Mouse (Mus musculus) macrophage (primary cell): Measurements from ENCODE around the gene Psmb8. TPM values are rescaled to one million over a fixed set of nuclear protein-coding genes. Genes with fewer than 3 reads are reported as not detected.
A peak's percentile ranks its signal among the peaks of the same experiment; 100 is the strongest.

Experiments used
- H3K27ac ChIP-seq: fragments of 350-480 bp; formaldehyde crosslinking; 2 replicates; pipeline ENCODE4 v1.9.0; 2021
- H3K36me3 ChIP-seq: fragments of 350-480 bp; formaldehyde crosslinking; 2 replicates; pipeline ENCODE4 v1.9.0; 2021; ENCODE audit errors: inconsistent target
- H3K4me3 ChIP-seq: fragments of 350-480 bp; formaldehyde crosslinking; 2 replicates; pipeline ENCODE4 v1.9.0; 2021; ENCODE audit errors: inconsistent target
- H3K79me2 ChIP-seq: fragments of 350-480 bp; formaldehyde crosslinking; 2 replicates; pipeline ENCODE4 v1.9.0; 2021; ENCODE audit errors: inconsistent target
- WGBS: methylation state at CpG from one replicate; pipeline ENCODE4 v1.1.7; 2026; ENCODE audit warnings: inconsistent platforms; ENCODE audit not compliant: missing documents; 5-methylcytosine and 5-hydroxymethylcytosine counted together
- polyA plus RNA-seq: library from polyadenylated mRNA; stranded (reverse); fragments of 250-400 nt; gene quantifications from 3 replicates; pipeline ENCODE4 v1.2.4, GENCODE M21; 2018; ENCODE audit warnings: inconsistent platforms
- total RNA-seq, 78 experiments: library from RNA; depleted of rRNA; stranded (reverse); fragments of 250-400 nt; gene quantifications; 1 replicate in 9 of 78; 2 replicates in 24 of 78; 3 replicates in 43 of 78; 4 replicates in 2 of 78; pipeline ENCODE4 v1.2.4; 2018; ENCODE audit warnings: inconsistent platforms in 56 of 78

Gene Psmb8
- total RNA-seq (2018; cell fraction: chromatin; rRNA removed), result 100 to 1,000 TPM in 7 of 26 experiments, 10 to 100 TPM in 16, 1 to 10 TPM in 3; 8.6 to 193 (median 70.0) TPM
- 100 to 1,000 TPM; 160 to 774 (median 378) TPM for total RNA-seq (2018; cell fraction: cytosol; rRNA removed)
- 100 to 1,000 TPM in 15 of 26 experiments, 10 to 100 TPM in 11; 27.4 to 293 (median 118) TPM for total RNA-seq (2018; cell fraction: nucleus; rRNA removed)
- 147 to 329 TPM (median 288 TPM) in 3 replicates for polyA plus RNA-seq

DNA sequence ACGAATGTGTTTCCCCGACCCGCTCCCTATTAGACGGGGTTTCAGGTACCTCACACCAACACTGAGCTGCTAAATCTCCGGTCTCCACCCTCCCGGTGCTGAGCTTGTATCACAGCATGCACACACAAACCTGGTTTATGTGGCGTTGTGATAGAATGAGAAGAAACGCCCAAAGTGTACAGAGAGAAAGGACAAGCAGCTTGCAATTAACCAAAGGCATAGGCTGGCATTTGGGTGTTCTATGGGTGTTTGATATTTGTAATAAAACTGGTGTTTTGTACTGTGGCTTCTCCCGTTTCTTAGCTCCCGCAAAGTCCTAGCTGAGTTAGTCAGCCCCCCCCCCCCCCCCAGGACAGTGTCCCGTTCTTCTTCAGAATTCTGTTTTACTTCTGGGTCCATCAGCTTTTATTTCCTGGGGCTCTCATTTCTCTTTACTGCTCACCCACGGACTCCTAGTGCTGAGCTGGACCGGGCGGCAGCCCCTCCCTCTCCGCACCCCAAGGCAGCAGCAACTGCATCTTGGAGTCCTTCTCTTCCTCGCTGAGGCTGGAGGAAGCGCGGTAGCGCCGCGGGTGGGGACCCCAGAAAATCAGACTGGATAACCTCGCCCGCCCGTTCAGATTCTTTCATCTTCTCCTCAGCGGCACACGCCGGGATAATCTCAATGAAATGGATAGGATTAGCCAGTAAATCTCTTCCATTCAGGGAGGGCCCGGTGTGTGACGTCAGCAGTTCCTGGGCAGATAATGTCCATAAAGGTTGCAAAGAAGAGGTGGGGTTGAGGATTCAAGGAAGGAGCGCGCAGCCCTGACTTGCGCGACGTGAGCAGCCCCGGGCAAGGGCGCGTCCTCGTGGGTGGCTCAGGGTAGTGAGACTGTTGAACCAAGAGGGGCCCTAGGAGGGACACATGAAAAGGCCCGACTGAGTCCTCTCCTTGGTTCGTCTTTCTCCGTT, at the start of gene Psmb8:
TSS of gene Psmb8 (plus strand) at position 781 of the 954 bp plus-strand sequence.
- peak within 1 kb of the TSS; percentile 87 for H3K27ac ChIP-seq
- WGBS, result 16% methylated on average over 41 of the region's 41 CpGs
- H3K4me3 ChIP-seq, result peak within 1 kb of the TSS; percentile 89
- peaks cover 57% of the 10 kb centered on the region for H3K79me2 ChIP-seq
- peaks cover 49% of the 10 kb centered on the region for H3K36me3 ChIP-seq

DNA sequence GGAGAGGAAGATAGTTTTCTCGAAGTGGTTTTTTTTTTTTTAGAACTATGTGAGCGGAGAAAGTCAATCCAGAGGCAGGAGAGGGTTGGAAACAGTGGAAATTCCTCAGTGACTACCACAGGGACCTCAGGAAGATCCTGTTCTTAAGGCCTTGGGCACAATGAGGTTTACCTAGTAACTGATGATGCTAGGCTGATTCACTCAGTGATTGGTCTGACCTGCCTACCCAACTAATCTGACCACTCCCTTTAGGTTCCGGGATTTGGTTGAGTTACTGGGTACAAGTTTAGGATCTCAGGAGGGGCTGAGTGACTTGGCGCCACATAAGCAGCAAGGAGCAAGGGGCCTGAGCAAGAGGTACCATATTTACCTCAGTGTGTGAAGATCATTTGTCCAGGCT, 44.6 kb upstream of the Psmb8 start, which contains the start of gene H2-DMb1:
TSS of gene H2-DMb1 (plus strand) at position 150 of the 400 bp plus-strand sequence.
- Histone ChIP-seq H3K79me2 (peaks cover 21% of the 10 kb centered on the region; the same call in 1 of the 2 replicates), H3K27ac (peak within 1 kb of the TSS; percentile 36; the same call in 1 of the 2 replicates), H3K4me3 (peak within 1 kb of the TSS; percentile 30), H3K36me3 (no peaks in the 10 kb centered on the region)
- WGBS, result 24% methylated on average over 4 of the region's 4 CpGs

DNA sequence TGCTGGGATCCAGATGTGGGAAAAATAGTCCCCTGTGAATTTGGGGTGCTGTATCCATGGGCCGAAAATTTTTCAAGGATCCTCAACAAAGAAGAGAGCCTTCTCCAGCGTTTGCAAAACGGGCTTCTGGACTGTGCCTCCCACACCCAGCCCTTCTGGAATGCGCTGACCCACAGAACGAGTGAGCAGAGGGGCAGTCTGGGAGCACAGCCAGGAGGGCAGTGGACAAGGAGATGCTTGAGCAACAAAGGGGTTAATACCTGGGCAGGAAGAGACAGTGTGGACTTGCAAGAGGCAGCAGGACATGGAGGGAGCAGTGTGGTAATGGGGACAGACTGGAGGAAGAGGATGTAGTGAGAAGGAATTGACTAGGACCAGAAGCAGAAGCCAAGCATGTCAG, 42.0 kb upstream of the Psmb8 start:
- Histone ChIP-seq H3K79me2 (peaks cover 21% of the 10 kb centered on the region; the same call in 1 of the 2 replicates), H3K27ac (no peak overlapping the region), H3K36me3 (0 out of 2 replicates have a peak, but pooled peaks cover 8% of the 10 kb centered on the region), H3K4me3 (no peak overlapping the region)
- WGBS, result 94% methylated on average over 5 of the region's 5 CpGs

DNA sequence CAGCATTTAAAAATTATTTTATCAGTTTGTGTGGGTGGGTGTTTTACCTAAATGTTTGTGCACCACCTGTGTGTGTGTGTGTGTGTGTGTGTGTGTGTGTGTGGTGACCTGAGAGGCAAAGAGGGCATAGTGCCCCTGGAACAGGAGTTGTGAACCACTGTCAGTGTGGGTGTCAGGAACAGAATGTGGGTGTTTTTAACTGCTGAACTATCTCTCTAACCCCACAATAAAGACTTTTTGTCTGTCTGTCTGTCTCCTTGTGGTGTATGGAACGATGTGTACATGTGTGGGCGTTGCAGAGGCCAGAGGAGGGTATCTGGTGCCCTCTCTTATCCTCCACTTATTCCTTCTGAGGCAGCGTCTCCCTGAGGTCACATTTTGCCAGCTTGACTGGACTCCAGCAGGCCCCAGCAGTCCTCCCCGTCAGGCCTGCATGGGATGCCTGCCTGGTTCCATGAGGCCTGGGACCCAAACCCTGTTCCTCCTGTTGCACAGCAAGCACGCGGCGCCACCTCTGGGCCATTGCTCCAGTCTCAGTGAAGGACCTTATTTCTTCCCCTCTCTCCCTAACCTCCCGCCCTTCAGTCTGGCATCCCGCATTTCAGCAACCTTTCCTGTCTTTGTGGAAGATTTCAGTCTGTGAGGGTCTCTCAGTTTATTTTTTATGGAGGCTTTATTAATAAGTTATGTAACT, 33.2 kb upstream of the Psmb8 start:
- H3K36me3 ChIP-seq, result 0 out of 2 replicates have a peak, but pooled peaks cover 8% of the 10 kb centered on the region
- no peak overlapping the region for H3K27ac ChIP-seq
- 57% methylated on average over 9 of the region's 9 CpGs for WGBS
- no peaks in the 10 kb centered on the region for H3K79me2 ChIP-seq
- H3K4me3 ChIP-seq, result no peak overlapping the region

DNA sequence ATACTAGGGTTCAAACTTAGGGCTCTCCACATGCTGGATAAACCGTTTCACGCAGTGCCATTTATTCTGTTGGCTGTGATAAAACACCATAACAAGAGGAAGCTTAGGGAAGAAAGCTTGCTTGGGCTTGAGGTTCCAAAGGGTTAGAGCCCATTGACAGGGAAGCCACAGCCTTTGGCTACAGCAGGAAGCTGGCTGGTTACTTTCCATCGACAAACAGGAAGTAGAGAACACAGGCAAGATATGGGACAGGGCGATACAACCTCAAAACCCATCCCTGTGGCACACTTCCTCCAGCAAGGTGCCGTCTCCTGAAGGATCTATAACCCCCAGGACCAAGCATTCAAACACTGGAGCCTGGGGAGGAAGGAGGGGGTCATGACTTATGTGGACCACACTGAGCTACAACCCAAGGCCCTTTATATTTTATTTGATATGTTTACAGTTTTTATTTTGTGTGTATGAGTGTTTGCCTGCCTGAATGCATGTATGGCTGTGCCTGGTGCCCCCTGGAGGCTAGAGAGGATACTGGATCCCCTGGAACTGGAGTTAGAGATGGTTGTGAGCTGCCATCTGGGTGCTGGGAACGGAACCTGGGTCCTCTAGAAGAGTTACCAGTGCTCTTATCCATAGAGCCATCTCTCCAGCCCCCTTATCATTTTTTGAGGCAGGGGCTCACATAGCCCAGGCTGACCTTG, 32.3 kb upstream of the Psmb8 start:
- Histone ChIP-seq H3K27ac (no peak overlapping the region), H3K79me2 (no peaks in the 10 kb centered on the region), H3K36me3 (0 out of 2 replicates have a peak, but pooled peaks cover 2% of the 10 kb centered on the region), H3K4me3 (no peak overlapping the region)
- WGBS, result 28% methylated on average over 6 of the region's 6 CpGs

DNA sequence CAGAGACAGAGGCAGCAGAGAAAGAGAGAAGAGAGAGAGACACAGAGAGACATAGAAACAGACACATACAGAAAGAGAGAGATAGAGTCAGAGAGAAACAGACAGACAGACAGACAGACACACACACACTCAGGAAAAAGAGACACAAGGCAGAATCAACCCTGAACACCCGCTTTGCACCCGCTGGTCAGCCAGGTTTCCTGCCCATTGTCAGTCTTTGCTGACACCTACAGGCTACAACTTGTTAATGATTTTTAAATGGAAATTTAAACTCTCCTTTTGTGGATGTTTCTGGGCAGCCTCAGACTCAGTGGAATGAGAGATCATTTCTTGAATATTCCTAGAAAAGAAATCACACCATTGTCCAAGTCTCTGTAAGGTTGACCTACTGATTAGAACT, 28.2 kb upstream of the Psmb8 start:
- WGBS, result 0% methylated on average over 2 of the region's 2 CpGs
- no peaks in the 10 kb centered on the region for H3K36me3 ChIP-seq
- H3K79me2 ChIP-seq, result no peaks in the 10 kb centered on the region
- H3K27ac ChIP-seq, result no peak overlapping the region
- no peak overlapping the region for H3K4me3 ChIP-seq

DNA sequence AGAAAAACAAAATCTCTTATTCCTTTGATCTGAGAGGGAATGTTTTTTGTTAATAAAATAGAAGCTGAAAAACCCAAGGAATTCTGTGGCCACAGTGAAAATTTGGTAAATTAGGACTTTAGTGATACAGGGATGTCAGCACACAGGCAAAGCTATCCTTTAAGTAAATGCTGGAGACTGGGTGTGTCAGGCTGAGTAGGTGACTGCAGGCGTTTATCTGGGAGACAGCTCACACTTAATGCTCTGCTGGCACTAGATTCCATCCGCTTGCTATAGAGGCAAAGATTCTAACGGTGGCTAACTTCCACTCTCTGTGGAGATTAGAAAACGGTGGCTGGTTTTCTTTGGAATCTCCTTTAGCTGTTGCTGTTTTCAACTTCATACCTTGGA, 27.0 kb upstream of the Psmb8 start:
- Histone ChIP-seq H3K27ac (no peak overlapping the region), H3K36me3 (no peaks in the 10 kb centered on the region), H3K79me2 (no peaks in the 10 kb centered on the region), H3K4me3 (no peak overlapping the region)
- WGBS, result 6% methylated on average over 4 of the region's 4 CpGs

DNA sequence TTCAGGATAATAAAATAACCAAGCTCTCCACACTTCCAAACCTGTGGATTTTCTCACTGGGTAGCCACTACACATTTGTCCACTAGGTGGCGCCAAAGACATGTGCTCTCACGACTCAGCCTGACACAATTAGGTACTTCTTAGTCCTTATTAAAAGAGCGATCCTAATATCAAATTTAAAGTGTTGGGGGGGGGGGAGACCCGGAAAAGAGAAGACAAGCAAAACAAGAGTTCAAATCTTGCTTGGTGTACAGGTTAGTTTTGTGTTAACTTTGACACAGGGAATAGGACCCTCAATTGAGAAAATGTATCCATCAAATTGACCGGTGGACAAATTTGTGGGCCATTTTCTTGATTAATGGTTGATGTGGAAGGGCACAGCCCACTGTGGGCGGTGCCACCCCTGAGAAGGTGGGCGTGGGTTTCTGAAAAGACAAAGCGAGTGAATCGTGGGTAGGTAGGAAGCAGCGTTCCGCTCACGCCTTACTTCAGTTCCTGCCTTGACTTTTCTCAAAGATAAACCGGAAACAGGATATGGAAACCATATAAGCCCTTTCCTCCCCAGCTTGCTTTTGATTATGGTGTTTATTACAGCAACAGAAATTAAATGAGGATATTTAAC, 26.5 kb upstream of the Psmb8 start:
- Histone ChIP-seq H3K79me2 (no peaks in the 10 kb centered on the region), H3K27ac (peak overlapping the region; percentile 17; the same call in 1 of the 2 replicates)

DNA sequence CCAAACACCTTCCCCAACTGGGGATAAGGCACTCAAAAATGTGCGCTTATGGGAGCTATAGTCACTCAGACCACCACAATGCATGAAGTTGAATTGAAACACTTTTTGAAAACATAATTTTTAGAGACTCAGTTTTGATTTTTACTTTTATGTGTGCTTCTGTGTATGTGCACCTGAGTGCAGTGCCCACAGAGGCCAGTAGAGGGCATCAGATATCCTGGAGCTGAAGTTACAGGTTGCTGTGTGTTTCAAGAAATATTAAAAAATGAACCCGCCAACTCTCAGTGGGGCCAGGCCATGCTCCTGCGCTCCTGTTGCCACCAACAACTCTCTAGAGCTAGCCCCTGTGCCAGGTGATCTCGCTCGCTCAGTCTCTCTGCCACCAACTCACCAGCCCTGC, 25.0 kb upstream of the Psmb8 start:
- H3K79me2 ChIP-seq, result no peaks in the 10 kb centered on the region
- H3K36me3 ChIP-seq, result no peaks in the 10 kb centered on the region
- no peak overlapping the region for H3K27ac ChIP-seq
- no peak overlapping the region for H3K4me3 ChIP-seq
- WGBS, result 90% methylated on average over 5 of the region's 5 CpGs

More for the DNA sequence above, 26.5 kb upstream of the Psmb8 start:
- Histone ChIP-seq H3K4me3 (peak overlapping the region; percentile 10; the same call in 1 of the 2 replicates), H3K36me3 (no peaks in the 10 kb centered on the region)
- WGBS, result 9% methylated on average over 13 of the region's 13 CpGs

DNA sequence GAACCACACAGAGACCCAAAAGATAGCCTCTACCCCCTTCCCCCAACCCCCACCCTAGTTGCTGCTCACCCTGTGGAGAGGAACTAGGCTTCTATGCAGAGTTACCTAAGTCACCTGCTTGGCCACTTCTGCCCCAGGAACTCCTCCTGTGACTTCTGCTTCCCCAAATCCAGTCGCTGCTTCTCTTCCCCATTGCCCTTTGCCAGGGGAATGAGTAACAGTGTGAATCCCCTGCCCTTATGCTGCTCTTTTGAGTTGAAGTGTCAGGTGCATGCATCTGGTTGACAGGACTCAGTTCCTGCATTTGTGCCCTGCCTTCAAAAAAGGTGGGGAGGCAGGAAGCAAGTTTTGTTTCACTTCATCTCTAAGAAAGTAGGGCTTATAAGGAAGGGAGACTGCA, 23.4 kb upstream of the Psmb8 start:
- H3K79me2 ChIP-seq, result no peaks in the 10 kb centered on the region
- no peaks in the 10 kb centered on the region for H3K36me3 ChIP-seq
- WGBS, result 6% methylated on average over 1 of the region's 1 CpGs
- H3K4me3 ChIP-seq, result no peak overlapping the region
- no peak overlapping the region for H3K27ac ChIP-seq

DNA sequence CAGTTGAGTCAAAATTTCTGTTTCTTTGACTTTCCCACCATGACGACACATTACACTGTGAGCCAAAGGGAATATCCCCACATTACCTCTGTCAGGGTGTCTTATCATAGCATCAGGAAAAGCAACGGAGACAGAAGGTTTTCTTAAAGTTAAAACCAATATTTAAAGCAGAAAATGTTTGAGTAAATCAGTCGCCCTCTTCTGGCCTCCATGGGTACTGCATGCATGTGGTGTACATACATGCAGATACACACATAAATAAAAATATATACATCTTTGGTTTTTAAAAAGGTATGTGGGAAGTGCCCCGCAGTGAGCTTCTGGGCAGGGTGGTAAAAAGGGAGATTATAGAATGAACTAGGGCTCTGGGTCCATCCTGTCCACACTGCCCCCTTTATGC, 20.3 kb upstream of the Psmb8 start:
- Histone ChIP-seq H3K36me3 (peaks cover 8% of the 10 kb centered on the region), H3K27ac (no peak overlapping the region), H3K79me2 (no peaks in the 10 kb centered on the region), H3K4me3 (no peak overlapping the region)
- WGBS, result 93% methylated on average over 4 of the region's 4 CpGs

DNA sequence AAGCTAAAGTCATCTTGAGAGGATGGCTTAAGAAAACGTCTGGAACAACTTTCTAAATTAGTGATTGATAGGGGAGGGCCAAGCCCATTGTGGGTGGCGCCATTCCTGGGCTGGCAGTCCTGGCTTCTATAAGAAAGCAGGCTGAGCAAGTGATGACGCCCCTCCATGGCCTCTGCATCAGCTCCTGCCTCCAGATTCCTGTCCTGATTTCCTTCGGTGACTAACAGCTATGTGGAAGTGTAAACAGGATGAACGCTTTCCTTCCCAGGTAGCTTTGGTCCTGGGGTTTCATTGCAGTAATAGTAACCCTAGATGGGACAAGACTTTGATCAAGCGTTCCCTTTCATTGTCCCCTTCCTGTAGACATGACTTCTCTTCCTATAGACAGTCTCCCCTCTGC, 18.5 kb upstream of the Psmb8 start:
- Histone ChIP-seq H3K27ac (no peak overlapping the region), H3K36me3 (peaks cover 26% of the 10 kb centered on the region), H3K4me3 (no peak overlapping the region), H3K79me2 (peaks cover 9% of the 10 kb centered on the region; the same call in 1 of the 2 replicates)
- WGBS, result 89% methylated on average over 6 of the region's 6 CpGs

DNA sequence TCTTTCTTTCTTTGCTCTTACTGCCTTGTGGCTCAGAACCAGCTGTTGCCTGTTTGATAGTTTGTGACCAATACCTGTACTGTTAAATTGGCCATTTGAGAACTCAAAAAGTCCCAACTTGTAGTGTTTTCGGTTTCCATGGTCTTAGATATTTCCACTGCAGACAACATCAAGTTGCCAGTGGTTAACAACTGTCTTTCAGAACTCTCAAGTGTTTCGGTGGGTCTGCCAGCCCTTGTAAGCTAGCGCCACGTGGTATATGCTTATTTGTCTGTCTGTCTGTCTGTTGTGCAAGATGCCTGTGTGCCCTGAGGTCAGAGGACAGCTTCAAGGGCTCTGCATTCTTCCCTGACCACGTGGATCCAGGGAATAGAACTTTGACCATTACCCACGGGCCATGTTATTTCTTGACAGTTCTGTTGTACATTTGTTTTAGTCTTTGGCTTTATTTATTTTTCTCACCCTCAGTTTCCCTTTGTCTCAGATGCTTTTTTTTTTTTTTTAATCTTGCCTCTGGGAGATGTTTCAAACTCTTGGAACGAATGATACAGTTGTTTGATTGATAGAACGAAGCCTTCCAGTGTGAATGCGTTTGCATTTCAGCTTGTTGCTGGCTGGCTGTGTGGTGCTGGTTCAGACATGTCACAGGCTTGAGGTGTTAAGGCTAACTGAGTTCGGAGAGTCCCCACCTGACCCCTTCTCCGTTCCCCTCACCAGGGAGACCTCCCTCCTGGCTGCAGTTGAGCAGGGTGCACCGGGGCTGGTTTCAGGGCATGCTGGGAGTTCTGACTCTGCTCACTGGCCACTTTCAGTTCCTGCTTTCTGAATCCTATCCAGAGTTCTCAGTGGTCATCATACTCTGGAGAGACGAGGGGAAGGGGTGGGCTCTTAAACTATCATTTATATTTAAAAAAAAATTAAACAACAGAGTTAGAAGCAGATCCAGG, 17.3 kb upstream of the Psmb8 start:
- peaks cover 20% of the 10 kb centered on the region for H3K79me2 ChIP-seq
- peaks cover 31% of the 10 kb centered on the region for H3K36me3 ChIP-seq
- H3K27ac ChIP-seq, result peak overlapping the region; percentile 10; the same call in 1 of the 2 replicates
- no peak overlapping the region for H3K4me3 ChIP-seq
- 61% methylated on average over 12 of the region's 13 CpGs for WGBS
